Mouse (Mus musculus) adrenal gland, adult 2 months (tissue): Measurements from ENCODE around the gene Tgfb1i1. TPM values are rescaled to one million over a fixed set of nuclear protein-coding genes. Genes with fewer than 3 reads are reported as not detected.

ENCODE experiments used
- DNase-seq: peaks from one replicate; pipeline ENCODE4 v3.0.0; 2021
- polyA plus RNA-seq: library from polyadenylated mRNA; depleted of rRNA; stranded (reverse); fragments of >200 nt; gene quantifications from 2 replicates; pipeline ENCODE4 v1.2.3, GENCODE M21; 2012
- total RNA-seq, 2 experiments: library from RNA; stranded (reverse); gene quantifications; 2 replicates each; pipeline ENCODE4 v1.2.3; 2021

Tgfb1i1 gene
- total and polyA plus RNA-seq, 3 experiments, result 24.0 to 35.1 (median 30.2) TPM

- DNase-seq, result no peak
Measured at GRCm38 (mm10) chr7:128244410-128245025, 2.1 kb upstream of the Tgfb1i1 start.

GRCm38 (mm10) chr7:128245547-128245946, 1.1 kb upstream of the Tgfb1i1 start:
- no peak for DNase-seq

- DNase-seq, result peak; percentile 85
Measured at GRCm38 (mm10) chr7:128247443-128247842, 831 bp downstream of the Tgfb1i1 start.

DNA sequence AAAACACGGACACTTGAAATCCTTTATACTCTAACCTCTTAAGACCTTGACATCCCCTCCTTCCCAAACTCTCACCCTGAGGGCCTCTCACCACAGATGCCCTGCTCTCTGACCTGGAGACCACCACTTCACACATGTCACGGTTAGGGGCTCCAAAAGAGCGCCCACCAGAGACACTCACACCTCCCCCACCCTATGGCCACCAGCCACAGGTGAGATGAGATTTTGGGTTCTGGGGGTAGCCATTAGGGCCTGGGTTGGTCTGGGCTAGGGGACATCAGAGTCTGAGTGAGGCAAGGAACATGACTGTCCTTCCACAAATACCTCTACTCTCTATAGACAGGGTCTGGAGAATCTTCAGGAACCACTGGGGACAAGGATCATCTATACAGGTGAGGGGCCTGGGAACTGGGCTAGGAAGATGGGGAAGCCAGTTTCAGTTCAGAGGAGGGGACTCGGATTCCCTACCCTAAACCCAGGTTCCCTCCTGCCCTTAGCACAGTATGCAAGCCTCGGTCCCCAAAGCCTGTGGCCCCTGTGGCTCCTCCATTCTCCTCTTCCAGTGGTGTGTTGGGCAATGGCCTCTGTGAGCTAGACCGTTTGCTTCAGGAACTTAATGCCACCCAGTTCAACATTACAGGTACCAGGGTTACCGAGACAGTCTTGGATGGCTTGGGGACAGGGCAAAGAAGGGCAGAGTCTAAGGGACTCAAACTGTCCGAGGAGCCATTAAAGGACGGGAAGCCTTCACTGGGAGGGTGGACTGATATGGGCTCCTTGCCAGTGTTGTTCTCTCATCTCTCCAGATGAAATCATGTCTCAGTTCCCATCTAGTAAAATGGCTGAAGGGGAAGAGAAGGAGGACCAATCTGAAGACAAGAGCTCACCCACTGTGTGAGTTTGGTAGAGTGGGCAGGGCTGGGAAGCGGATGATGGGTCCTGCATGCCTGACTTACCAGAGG, 1.8 kb downstream of the Tgfb1i1 start:
- no peak for DNase-seq

GRCm38 (mm10) chr7:128249998-128250397, 3.4 kb downstream of the Tgfb1i1 start:
- no peak for DNase-seq

DNA sequence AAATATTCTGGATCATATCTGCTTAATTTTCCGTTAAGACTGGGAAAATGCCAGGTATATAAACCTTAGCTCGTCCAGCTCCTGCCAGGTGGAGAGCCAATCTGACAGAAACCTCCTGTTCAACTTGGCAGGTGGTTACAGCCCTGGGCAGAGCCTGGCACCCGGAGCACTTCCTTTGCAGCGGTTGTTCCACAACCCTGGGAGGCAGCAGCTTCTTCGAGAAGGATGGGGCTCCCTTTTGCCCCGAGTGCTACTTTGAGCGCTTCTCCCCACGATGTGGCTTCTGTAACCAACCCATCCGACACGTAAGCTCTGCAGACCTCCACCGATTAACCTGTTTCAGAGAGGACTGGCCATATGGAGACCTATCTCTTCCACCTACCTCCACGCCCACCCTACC, 5.3 kb downstream of the Tgfb1i1 start:
- DNase-seq, result no peak

DNA sequence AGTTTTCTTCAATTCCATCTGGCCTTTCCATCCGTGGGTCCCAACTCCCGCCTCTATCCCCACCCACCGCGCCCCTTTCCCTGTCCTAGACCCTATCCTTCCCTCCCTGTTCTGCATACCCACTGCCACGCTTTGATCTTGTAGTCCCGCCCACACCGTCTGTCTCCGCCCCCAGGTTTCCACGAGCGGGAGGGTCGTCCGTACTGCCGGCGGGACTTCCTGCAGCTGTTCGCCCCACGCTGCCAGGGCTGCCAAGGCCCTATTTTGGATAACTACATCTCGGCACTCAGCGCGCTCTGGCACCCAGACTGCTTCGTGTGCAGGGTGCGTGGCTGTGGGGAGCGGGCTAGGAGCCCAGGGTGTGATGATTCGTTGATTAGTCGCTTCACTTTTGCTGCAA, 6.0 kb downstream of the Tgfb1i1 start:
- no peak for DNase-seq

DNA sequence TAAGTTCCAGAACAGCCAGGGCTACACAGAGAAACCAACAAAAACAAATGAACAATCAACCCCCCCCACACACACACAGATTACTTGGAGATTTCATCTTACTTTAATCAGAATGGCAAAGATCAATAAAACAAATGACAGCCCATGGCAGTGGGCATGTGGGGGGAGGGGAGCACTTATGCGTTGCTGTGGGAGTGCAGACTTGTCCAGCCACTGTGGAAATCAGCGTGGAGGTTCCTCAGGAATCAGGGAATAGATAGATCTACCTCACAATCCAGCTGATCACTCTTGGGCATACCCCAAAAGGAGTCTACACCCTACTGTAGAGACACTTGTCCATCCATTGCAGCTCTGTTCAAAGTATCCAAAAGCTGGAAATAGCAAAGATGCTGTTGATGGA, 8.4 kb downstream of the Tgfb1i1 start:
- no peak for DNase-seq

DNA sequence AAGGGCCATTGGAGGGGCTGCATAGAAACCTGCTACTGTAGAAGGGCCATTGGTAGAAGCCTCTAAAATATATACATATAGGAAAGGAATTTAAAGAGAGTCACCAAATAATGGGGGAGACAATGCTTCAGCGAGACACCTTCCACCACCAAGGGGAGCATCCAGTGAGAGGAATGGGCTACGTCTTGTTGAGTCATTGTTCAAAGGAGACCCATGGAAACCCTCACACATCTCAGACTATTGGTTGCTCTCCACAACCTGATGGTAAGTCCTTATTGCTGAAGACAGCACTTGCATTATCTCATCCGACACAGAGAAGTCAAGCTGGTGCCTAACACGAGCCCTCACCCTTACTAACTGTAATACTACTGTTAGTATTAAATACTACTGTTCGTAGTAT, 9.1 kb downstream of the Tgfb1i1 start:
- no peak for DNase-seq

DNA sequence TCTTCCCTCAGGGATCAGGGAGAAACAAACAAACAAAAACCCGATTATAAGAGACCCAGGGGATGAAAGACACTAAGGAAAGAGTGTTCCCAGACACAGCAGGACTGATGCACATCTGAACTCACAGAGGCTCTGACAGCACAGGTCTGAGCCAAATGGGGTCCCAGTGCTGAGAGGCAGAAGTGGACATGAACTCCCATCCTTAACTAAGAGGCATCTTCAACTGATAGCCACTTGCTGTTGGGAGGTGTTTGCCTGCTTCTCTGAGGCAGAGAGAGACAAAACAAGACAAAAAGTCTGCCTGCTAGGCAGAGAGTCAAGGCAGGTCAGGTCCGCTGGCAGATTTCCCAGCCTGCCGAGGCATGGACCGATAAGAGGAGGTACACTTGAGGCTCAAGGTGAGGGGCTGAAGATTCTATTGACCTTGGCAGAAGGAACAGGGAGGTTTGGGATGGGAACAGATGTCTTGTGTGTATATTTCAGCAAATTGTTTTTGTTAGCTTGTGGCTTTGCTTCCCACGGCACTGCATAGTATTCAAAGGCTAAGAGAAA, 10.2 kb downstream of the Tgfb1i1 start:
- DNase-seq, result peak; percentile 41

DNA sequence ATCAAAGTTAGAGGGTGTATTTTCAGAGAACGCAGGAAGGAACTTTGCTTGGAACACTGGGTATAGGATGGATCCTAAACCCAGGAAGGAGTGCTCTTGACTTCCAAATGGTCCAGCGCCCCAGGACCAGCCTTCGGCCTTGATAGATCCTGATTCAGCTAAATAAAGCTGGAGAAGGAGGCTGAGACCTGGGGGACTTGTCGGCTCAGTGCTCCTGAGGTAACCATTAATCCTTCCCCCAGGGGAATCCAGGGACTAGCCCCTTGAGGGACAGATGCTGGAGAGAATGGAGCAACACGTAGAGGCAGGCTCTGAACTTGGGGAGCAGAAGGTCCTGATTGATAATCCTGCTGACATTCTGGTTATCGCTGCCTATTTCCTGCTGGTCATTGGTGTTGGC, 18.8 kb downstream of the Tgfb1i1 start, which contains the start of gene Slc5a2:
Slc5a2 (plus strand) TSS at position 247 of the 400 bp plus-strand sequence.
- no peak for DNase-seq

- DNase-seq, result no peak
Measured at GRCm38 (mm10) chr7:128266056-128266455, 19.4 kb downstream of the Tgfb1i1 start.

- no peak for DNase-seq
Measured at GRCm38 (mm10) chr7:128267391-128267790, 20.8 kb downstream of the Tgfb1i1 start.

DNA sequence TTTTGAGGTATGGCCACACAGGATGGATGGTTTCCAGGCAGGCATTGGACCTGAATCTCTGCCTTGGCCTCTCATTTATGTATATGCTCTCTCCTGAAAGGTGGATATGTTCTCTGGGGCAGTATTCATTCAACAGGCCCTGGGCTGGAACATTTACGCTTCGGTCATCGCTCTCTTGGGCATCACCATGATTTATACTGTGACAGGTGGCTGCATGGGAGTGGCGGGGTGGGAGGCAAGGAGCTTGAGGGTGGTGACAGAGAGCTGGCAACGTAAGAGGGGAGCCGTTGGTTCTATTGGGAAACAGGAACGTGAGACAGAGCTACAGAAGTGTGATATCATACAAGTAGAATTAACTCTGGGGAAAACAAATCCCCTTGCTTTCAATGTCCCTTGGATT, 21.2 kb downstream of the Tgfb1i1 start:
- DNase-seq, result no peak

DNA sequence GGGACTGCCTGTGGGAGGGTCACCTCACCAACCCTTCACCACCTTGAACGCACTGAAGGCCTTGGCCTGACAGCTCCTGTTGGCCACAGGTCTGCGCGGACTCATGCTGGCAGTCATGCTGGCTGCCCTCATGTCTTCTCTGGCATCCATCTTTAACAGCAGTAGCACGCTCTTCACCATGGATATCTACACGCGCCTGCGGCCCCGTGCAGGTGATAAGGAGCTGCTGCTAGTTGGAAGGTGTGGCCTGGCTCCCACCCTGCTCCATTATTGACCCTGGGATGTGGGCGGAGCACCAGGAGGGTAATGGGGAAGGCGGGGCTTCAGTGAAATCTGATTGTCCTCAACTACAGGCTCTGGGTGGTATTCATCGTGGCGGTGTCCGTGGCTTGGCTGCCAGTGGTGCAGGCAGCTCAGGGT, 23.8 kb downstream of the Tgfb1i1 start:
- DNase-seq, result no peak

- no peak for DNase-seq
Measured at GRCm38 (mm10) chr7:128271496-128271895, 24.9 kb downstream of the Tgfb1i1 start.

DNA sequence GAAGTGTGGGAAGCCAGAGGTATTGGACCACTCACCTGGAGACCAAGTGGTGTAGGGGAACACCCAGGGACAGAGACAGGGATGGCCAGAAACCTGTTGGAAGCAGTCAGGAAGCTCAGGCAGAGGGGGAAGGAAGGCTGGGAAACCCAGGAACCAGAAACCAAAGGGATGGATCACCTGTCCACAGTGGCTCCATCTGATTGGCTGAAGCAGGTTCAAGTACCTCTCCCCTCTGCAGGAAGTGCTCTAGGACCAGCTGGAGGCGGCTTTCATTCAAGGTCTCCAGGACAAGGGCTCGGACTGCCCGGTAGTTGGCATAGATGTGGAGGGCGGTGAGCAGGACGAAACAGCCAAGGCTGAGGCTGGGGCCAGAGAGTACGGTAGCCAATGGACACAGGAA, 29.4 kb downstream of the Tgfb1i1 start:
- peak; percentile 33 for DNase-seq

- no peak for DNase-seq
Measured at GRCm38 (mm10) chr7:128279750-128280149, 33.1 kb downstream of the Tgfb1i1 start.

DNA sequence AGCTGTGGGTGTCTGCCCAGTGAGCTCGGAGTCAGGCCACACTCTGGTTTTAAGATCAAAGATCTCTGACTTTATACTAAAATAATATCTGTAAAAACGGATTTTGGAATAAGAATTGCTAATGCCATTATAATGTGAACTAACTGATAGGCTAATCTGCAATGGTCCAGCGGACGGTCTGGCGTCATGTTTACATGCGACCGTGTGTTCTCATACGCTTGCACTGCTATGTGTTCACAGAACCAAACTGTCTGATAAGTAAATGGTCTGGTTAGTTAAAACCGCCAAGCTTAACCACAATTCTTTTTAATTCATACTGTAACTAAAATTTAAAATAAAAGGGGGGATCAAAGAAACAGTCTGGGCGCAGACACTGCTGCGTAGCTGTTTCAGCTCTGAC, 35.2 kb downstream of the Tgfb1i1 start:
- DNase-seq, result no peak

DNA sequence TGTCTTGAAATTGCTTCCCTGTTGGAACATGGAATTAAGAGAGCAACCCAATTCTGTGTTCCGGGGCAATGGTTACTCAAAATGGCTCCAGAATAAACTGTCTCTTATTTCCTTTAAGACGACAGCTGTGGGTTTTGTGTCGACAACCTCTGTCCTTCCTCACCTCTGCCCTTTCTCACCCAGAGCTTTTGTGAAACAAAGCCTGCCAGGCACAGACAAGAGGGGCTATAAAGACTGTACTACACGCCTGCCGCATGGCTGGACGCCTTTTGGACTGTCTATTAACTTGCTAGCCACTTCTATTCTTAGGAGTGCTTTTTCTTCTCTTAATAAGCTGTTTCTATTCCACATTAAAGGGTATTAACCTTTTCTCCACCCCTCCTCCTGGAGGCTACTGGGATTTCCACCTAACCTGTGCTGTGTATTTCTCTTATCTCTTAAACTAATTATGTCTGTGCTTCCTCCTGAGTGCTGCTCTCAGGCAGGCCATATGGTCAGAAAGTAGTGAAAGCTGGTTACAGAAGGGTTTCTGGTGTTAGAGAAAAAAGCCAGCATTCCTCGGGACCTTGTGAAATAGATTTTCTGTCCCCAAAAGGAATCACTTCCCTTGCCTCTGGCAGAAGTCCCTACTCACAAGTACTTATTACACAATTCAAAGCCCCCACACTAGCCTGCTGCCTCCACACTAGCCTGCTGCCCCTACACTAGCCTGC, 36.1 kb downstream of the Tgfb1i1 start:
- DNase-seq, result no peak

- DNase-seq, result no peak
Measured at GRCm38 (mm10) chr7:128284047-128284446, 37.4 kb downstream of the Tgfb1i1 start.

DNA sequence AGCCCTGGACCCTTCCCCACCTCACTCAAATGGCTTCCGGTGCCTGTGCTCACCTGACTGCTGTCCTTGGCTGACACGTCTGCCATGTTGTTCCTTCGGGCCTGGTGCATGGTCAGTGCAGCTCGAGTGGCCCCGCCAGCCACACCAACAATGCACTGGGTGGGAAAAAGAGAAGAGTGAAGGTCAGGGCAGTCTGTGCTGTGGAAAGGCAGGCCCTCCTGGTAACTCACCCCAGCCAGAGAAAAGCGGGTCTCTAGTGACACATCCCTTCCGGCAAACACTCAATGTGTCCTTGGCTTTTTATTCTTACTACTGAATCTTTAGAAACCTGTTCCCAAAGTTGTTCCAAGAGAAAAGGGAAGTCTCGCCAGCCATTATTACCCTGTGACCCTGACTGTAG, 38.4 kb downstream of the Tgfb1i1 start:
- DNase-seq, result no peak
